Mouse (Mus musculus): ENCODE results near the gene Pxdn. TPM values are rescaled to one million over a fixed set of nuclear protein-coding genes. Genes with fewer than 3 reads are reported as not detected.

The Pxdn gene
- total RNA-seq, 2 experiments from 2014 or later = 46.3 to 49.9 TPM

- DNase-seq (ENCODE audit: extremely low spot score in 1 of 2, low spot score in 2 of 2) = no peak
- intact Hi-C loops (cut with DNase I) = no loop called here
Observed at GRCm38 (mm10) chr12:29951043-29951442, 13.6 kb downstream of the Pxdn start.

GRCm38 (mm10) chr12:29951485-29951884 lies 14.1 kb downstream of the Pxdn start:
- intact Hi-C loops (cut with DNase I) = no loop called here

GRCm38 (mm10) chr12:29952102-29952501 lies 14.7 kb downstream of the Pxdn start:
- DNase-seq (ENCODE audit: extremely low spot score in 1 of 2, low spot score in 2 of 2) = no peak
- intact Hi-C loops (cut with DNase I) = no loop called here

More at GRCm38 (mm10) chr12:29951485-29951884, 14.1 kb downstream of the Pxdn start:
- DNase-seq (ENCODE audit: extremely low spot score in 1 of 2, low spot score in 2 of 2) = no peak

- DNase-seq (ENCODE audit: extremely low spot score in 1 of 2, low spot score in 2 of 2) = peak in 1 of 2 experiments; percentile 39
Observed at GRCm38 (mm10) chr12:29953999-29954398, 16.6 kb downstream of the Pxdn start.

GRCm38 (mm10) chr12:29954464-29954863 lies 17.1 kb downstream of the Pxdn start:
- DNase-seq (ENCODE audit: extremely low spot score in 1 of 2, low spot score in 2 of 2) = no peak
- intact Hi-C loops (cut with DNase I) = no loop called here

More at GRCm38 (mm10) chr12:29953999-29954398, 16.6 kb downstream of the Pxdn start:
- intact Hi-C loops (cut with DNase I) = no loop called here

- intact Hi-C loops (cut with DNase I) = no loop called here
- no peak for DNase-seq (ENCODE audit: extremely low spot score in 1 of 2, low spot score in 2 of 2)
Observed at GRCm38 (mm10) chr12:29956969-29957368, 19.6 kb downstream of the Pxdn start.

GRCm38 (mm10) chr12:29958637-29959036 lies 21.2 kb downstream of the Pxdn start:
- no peak for DNase-seq (ENCODE audit: extremely low spot score in 1 of 2, low spot score in 2 of 2)
- intact Hi-C loops (cut with DNase I) = no loop called here

- intact Hi-C loops (cut with DNase I) = no loop called here
- DNase-seq (ENCODE audit: extremely low spot score in 1 of 2, low spot score in 2 of 2) = no peak
Observed at GRCm38 (mm10) chr12:29961041-29961440, 23.6 kb downstream of the Pxdn start.

GRCm38 (mm10) chr12:29965016-29965415 lies 27.6 kb downstream of the Pxdn start:
- DNase-seq (ENCODE audit: extremely low spot score in 1 of 2, low spot score in 2 of 2) = no peak
- intact Hi-C loops (cut with DNase I) = no loop called here

- intact Hi-C loops (cut with DNase I) = no loop called here
Observed at GRCm38 (mm10) chr12:29971795-29972464, 34.5 kb downstream of the Pxdn start.

GRCm38 (mm10) chr12:29972533-29972932 lies 35.1 kb downstream of the Pxdn start:
- DNase-seq (ENCODE audit: extremely low spot score in 1 of 2, low spot score in 2 of 2) = no peak
- intact Hi-C loops (cut with DNase I) = no loop called here

More at GRCm38 (mm10) chr12:29971795-29972464, 34.5 kb downstream of the Pxdn start:
- DNase-seq (ENCODE audit: extremely low spot score in 1 of 2, low spot score in 2 of 2) = no peak

GRCm38 (mm10) chr12:29980076-29980475 lies 42.7 kb downstream of the Pxdn start:
- no peak for DNase-seq (ENCODE audit: extremely low spot score in 1 of 2, low spot score in 2 of 2)
- intact Hi-C loops (cut with DNase I) = no loop called here

GRCm38 (mm10) chr12:29981722-29982293 lies 44.4 kb downstream of the Pxdn start:
- DNase-seq (ENCODE audit: extremely low spot score in 1 of 2, low spot score in 2 of 2) = no peak
- intact Hi-C loops (cut with DNase I) = no loop called here

- DNase-seq (ENCODE audit: extremely low spot score in 1 of 2, low spot score in 2 of 2) = no peak
- intact Hi-C loops (cut with DNase I) = no loop called here
Observed at GRCm38 (mm10) chr12:29983190-29983589, 45.8 kb downstream of the Pxdn start.

GRCm38 (mm10) chr12:29985126-29985525 lies 47.7 kb downstream of the Pxdn start:
- DNase-seq (ENCODE audit: extremely low spot score in 1 of 2, low spot score in 2 of 2) = no peak
- intact Hi-C loops (cut with DNase I) = no loop called here

- intact Hi-C loops (cut with DNase I) = no loop called here
- DNase-seq (ENCODE audit: extremely low spot score in 1 of 2, low spot score in 2 of 2) = no peak
Observed at GRCm38 (mm10) chr12:29986241-29986640, 48.8 kb downstream of the Pxdn start.

GRCm38 (mm10) chr12:29998895-29999294 lies 61.5 kb downstream of the Pxdn start:
- intact Hi-C loops (cut with DNase I) = no loop called here
- no peak for DNase-seq (ENCODE audit: extremely low spot score in 1 of 2, low spot score in 2 of 2)

- intact Hi-C loops (cut with DNase I) = no loop called here
- peak in 1 of 2 experiments; percentile 16 for DNase-seq (ENCODE audit: extremely low spot score in 1 of 2, low spot score in 2 of 2)
Observed at GRCm38 (mm10) chr12:30001951-30002350, 64.5 kb downstream of the Pxdn start.

- intact Hi-C loops (cut with DNase I) = no loop called here
- DNase-seq (ENCODE audit: extremely low spot score in 1 of 2, low spot score in 2 of 2) = no peak
Observed at GRCm38 (mm10) chr12:30003680-30004364, 66.4 kb downstream of the Pxdn start.

- no peak for DNase-seq (ENCODE audit: extremely low spot score in 1 of 2, low spot score in 2 of 2)
- intact Hi-C loops (cut with DNase I) = no loop called here
Observed at GRCm38 (mm10) chr12:30004365-30004723, 66.9 kb downstream of the Pxdn start.

Data from left cerebral cortex, postnatal 10 days (tissue).